Mouse (Mus musculus) ES-Bruce4 (cell line): Measurements from ENCODE around the gene Wfdc5.

ENCODE experiments used
- CTCF ChIP-seq: IDR thresholded peaks from one replicate; pipeline ENCODE4 v1.8.1; 2011; ENCODE audit warnings: low read depth, low read length
- EP300 ChIP-seq: IDR thresholded peaks from 2 replicates; pipeline ENCODE4 v1.6.1; 2011; ENCODE audit warnings: low read depth, low read length; ENCODE audit not compliant: insufficient read depth
- POLR2A ChIP-seq: IDR thresholded peaks from one replicate; pipeline ENCODE4 v1.8.1; 2011; ENCODE audit warnings: low read length; ENCODE audit not compliant: insufficient read depth

- TF ChIP-seq CTCF (no peak), POLR2A (no peak), EP300 (no peak)
These were observed 38.5 kb downstream of the Wfdc5 start for GRCm38 (mm10) chr2:164144025-164144424.
